Mouse (Mus musculus) cerebellum, adult 2 months (tissue): ENCODE measurements around the gene 2610028H24Rik.

Experiments
- CTCF ChIP-seq: fragments of 200-500 bp; IDR thresholded peaks from 2 replicates; pipeline ENCODE4 v1.5.1; 2011; ENCODE audit warnings: low read depth, mild to moderate bottlenecking, control low read depth, low read length, moderate library complexity, borderline replicate concordance; ENCODE audit not compliant: insufficient read depth
- POLR2A ChIP-seq: fragments of 200-500 bp; IDR thresholded peaks from 2 replicates; pipeline ENCODE4 v1.6.1; 2011; ENCODE audit warnings: low read length, control low read depth, borderline replicate concordance; ENCODE audit not compliant: insufficient read depth

DNA sequence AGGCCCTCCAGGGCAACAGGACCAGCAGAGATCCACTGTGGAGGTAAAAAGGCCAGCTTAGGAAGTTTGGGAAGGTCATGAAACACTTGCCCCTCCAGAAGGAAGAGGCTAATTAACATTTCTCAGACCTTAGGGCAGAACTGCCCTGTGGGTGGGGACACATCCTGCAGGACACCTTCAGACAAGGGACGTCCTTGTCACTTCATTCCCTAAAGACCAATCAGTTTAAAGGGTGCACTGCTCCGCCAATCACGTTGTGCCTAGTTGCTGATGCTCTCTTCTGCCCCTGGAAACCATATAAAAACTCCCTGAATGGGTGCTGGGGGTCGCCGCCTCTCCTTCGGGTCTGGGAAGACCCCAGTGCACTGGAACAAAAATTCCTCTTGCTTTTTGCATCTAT lies 13.8 kb downstream of the 2610028H24Rik start:
- TF ChIP-seq CTCF, result no peak
- no peak for TF ChIP-seq POLR2A
